Mouse (Mus musculus) embryonic facial prominence, embryonic 12.5 days (tissue): ENCODE measurements around the gene Cenpo. TPM values are rescaled to one million over a fixed set of nuclear protein-coding genes. Genes with fewer than 3 reads are reported as not detected.

ENCODE experiments used
- ATAC-seq: fragments of 200-750 bp; cut with Nextera tagmentation; 2 replicates; pipeline ENCODE4 v1.8.0; 2017; ENCODE audit not compliant: insufficient number of reproducible peaks, insufficient read depth, low FRiP score, low TSS enrichment
- H3K27ac ChIP-seq: fragments of 300-500 bp; sonication (generic); 2 replicates; pipeline ENCODE4 v1.5.1; 2016; ENCODE audit warnings: mild to moderate bottlenecking
- H3K27me3 ChIP-seq: fragments of 300-500 bp; sonication (generic); 2 replicates; pipeline ENCODE4 v1.6.1; 2016; ENCODE audit warnings: mild to moderate bottlenecking, moderate library complexity
- H3K36me3 ChIP-seq: fragments of 300-500 bp; sonication (generic); 2 replicates; pipeline ENCODE4 v1.6.1; 2016; ENCODE audit warnings: mild to moderate bottlenecking
- H3K4me1 ChIP-seq: fragments of 300-500 bp; sonication (generic); 2 replicates; pipeline ENCODE4 v1.6.1; 2016
- H3K4me2 ChIP-seq: fragments of 300-500 bp; sonication (generic); replicated peaks from 2 replicates; pipeline ENCODE4 v1.6.1; 2016; ENCODE audit warnings: mild to moderate bottlenecking, moderate library complexity
- H3K4me3 ChIP-seq: fragments of 300-500 bp; sonication (generic); 2 replicates; pipeline ENCODE4 v1.5.1; 2016; ENCODE audit warnings: mild to moderate bottlenecking
- H3K9ac ChIP-seq: fragments of 300-500 bp; sonication (generic); 2 replicates; pipeline ENCODE4 v1.6.1; 2016; ENCODE audit warnings: mild to moderate bottlenecking, moderate library complexity
- H3K9me3 ChIP-seq: fragments of 300-500 bp; sonication (generic); 2 replicates; pipeline ENCODE4 v1.6.1; 2016; ENCODE audit warnings: mild to moderate bottlenecking, moderate library complexity
- WGBS: fragments of 180-500 bp; shearing (Covaris S2); methylation state at CpG from one replicate; pipeline ENCODE4 v1.1.7; 2016; 5-methylcytosine and 5-hydroxymethylcytosine counted together
- polyA plus RNA-seq: library from polyadenylated mRNA; unstranded; fragments of >200 nt; fragmentation: Nextera tagmentation; extraction: Ambion mirVana; gene quantifications from 2 replicates; pipeline ENCODE4 v1.2.1, GENCODE M21; 2016

Cenpo gene
- polyA plus RNA-seq, 1 experiment from 2014 or later = 17.1 TPM

GRCm38 (mm10) chr12:4232777-4233176 lies 1.3 kb downstream of the Cenpo start:
- ATAC-seq = no peak
- peak overlapping the region; percentile 72 for H3K4me2 ChIP-seq
- H3K9me3 ChIP-seq = no peaks in the 10 kb centered on the region
- H3K27ac ChIP-seq = no peak overlapping the region
- peak overlapping the region; percentile 58; the same call in 1 of the 2 replicates for H3K9ac ChIP-seq
- 41% methylated on average over 4 of the region's 4 CpGs for WGBS
- peaks cover 10% of the 10 kb centered on the region for H3K4me1 ChIP-seq
- H3K27me3 ChIP-seq = no peaks in the 10 kb centered on the region
- H3K36me3 ChIP-seq = peaks cover 15% of the 10 kb centered on the region; the same call in 1 of the 2 replicates
- H3K4me3 ChIP-seq = peak overlapping the region; percentile 79

DNA sequence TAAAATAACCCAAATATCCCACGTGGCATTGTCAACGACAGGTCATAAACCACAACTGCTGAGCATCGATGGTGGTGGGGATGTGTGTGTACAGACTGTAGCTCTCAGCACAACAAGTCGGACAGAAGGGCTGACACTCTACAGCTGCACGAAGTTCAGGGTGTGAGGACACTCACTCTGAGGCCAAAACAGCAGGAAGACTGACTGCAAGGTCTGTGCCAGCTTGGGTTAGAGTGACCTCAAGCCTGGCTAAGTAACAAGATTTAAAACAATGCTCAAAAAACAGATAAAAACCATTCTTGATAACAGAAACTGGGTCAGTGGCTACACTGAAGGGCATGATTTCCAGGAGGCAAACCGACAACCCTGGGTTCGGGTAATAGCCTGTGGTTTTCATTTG lies 3.9 kb downstream of the Cenpo start:
- H3K4me3 ChIP-seq = no peak overlapping the region
- H3K36me3 ChIP-seq = peaks cover 34% of the 10 kb centered on the region
- WGBS = 91% methylated on average over 7 of the region's 7 CpGs
- no peaks in the 10 kb centered on the region for H3K27me3 ChIP-seq
- no peak overlapping the region for H3K27ac ChIP-seq
- H3K4me1 ChIP-seq = peaks cover 10% of the 10 kb centered on the region
- H3K9ac ChIP-seq = no peak overlapping the region
- ATAC-seq = no peak
- H3K9me3 ChIP-seq = no peaks in the 10 kb centered on the region
- H3K4me2 ChIP-seq = no peak overlapping the region

DNA sequence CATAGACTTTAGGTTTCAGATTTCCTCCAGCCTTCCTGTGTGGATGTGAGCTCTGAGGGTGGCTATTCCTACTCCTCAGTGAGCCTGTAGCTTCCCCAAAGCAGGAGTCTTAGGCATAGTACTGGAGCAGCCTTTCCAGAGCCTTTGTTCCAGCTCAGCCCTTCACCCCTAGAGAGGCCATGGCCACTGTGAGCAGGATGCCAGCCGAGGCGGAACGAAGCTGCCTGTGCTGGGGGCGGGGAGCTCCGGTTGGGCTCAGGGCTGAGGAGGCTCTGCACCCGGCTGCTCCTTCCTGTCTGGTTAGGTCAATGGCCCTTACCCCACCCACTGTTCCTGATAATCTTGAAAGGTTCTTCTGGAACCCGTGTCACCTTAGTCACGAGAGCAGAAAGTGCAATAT lies 21.2 kb downstream of the Cenpo start:
- Histone ChIP-seq H3K27me3 (no peaks in the 10 kb centered on the region), H3K9me3 (no peaks in the 10 kb centered on the region), H3K27ac (peak overlapping the region; percentile 56), H3K4me2 (no peak overlapping the region), H3K4me3 (no peak overlapping the region), H3K36me3 (peaks cover 82% of the 10 kb centered on the region), H3K4me1 (peaks cover 6% of the 10 kb centered on the region; the same call in 1 of the 2 replicates), H3K9ac (no peak overlapping the region)
- WGBS = 54% methylated on average over 8 of the region's 8 CpGs
- no peak; the same call in 1 of the 2 replicates for ATAC-seq

GRCm38 (mm10) chr12:4211174-4211573 lies 22.9 kb downstream of the Cenpo start:
- H3K27ac ChIP-seq = no peak overlapping the region
- WGBS = 87% methylated on average over 9 of the region's 9 CpGs
- H3K9ac ChIP-seq = no peak overlapping the region
- H3K4me2 ChIP-seq = no peak overlapping the region
- H3K36me3 ChIP-seq = peaks cover 77% of the 10 kb centered on the region
- H3K4me1 ChIP-seq = peaks cover 6% of the 10 kb centered on the region; the same call in 1 of the 2 replicates
- H3K9me3 ChIP-seq = no peaks in the 10 kb centered on the region
- no peaks in the 10 kb centered on the region for H3K27me3 ChIP-seq
- ATAC-seq = no peak
- H3K4me3 ChIP-seq = no peak overlapping the region

DNA sequence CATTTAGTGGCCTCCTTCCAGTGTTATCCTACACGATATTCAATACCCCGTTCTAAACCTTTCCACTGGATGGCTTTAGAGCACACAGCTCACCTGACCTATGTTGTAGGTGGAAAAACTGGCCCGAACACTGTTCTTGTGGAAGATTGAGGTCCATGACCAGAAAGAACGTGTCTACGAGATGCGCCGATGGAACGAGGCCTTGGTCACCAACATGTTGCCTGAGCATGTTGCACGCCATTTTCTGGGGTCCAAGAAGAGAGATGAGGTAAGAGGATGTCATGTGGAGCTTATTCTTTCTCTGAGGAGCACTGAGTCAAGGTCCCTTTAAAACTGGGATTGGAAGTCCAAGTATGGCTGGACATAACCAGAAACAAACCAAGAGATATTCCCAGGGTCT lies 24.9 kb downstream of the Cenpo start:
- Histone ChIP-seq H3K36me3 (peaks cover 75% of the 10 kb centered on the region), H3K27ac (no peak overlapping the region), H3K4me2 (no peak overlapping the region), H3K4me1 (peaks cover 6% of the 10 kb centered on the region; the same call in 1 of the 2 replicates), H3K9me3 (no peaks in the 10 kb centered on the region), H3K9ac (no peak overlapping the region), H3K4me3 (no peak overlapping the region), H3K27me3 (no peaks in the 10 kb centered on the region)
- ATAC-seq = no peak
- WGBS = 94% methylated on average over 9 of the region's 9 CpGs

GRCm38 (mm10) chr12:4208405-4209133 lies 25.5 kb downstream of the Cenpo start:
- Histone ChIP-seq H3K4me3 (no peak overlapping the region), H3K27me3 (no peaks in the 10 kb centered on the region), H3K36me3 (peaks cover 73% of the 10 kb centered on the region), H3K4me2 (no peak overlapping the region), H3K27ac (no peak overlapping the region), H3K9ac (no peak overlapping the region), H3K4me1 (peaks cover 6% of the 10 kb centered on the region; the same call in 1 of the 2 replicates), H3K9me3 (no peaks in the 10 kb centered on the region)
- no peak for ATAC-seq
- 82% methylated on average over 15 of the region's 15 CpGs for WGBS

DNA sequence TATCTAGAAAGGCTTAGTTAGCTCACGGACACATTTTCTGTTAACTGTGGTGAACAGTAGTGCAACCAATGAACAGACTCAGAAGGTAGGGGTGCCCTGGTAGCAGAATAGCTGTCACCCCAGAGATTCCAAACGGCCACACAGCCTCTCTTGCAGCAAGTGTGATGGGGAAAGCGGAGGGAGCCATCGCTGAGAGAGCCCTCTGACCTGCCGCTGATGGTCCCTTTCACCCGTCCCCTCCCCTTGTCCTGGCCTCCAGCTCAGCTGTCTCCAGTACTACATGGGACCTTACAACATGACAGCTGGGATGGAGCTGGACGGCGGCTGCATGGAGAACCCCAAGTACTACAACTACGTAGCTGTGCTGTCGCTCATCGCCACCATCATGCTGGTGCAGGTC lies 28.0 kb downstream of the Cenpo start:
- Histone ChIP-seq H3K27ac (no peak overlapping the region), H3K4me2 (no peak overlapping the region), H3K4me1 (no peaks in the 10 kb centered on the region), H3K27me3 (no peaks in the 10 kb centered on the region), H3K9ac (no peak overlapping the region), H3K9me3 (no peaks in the 10 kb centered on the region), H3K36me3 (peaks cover 69% of the 10 kb centered on the region), H3K4me3 (no peak overlapping the region)
- 93% methylated on average over 11 of the region's 11 CpGs for WGBS
- ATAC-seq = no peak

DNA sequence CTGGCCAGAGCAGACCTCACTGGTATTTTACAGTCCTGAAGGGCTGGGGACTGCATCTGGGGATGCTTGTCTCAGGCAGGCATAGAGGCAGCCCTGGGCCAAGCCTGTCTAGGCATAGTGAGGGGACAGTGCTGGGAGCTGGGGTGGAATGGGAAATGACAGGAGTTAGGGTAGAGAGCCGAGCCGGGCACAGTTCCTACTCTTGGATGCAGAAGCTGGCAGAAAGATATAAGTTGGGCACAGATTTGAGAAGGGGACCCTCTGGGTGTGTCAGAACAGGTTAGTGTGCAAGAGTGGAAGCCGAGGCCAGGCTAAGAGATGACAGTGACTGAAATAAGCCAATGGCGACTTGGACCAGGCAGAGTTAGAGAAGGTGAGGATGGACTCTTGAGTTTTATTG lies 31.9 kb downstream of the Cenpo start:
- WGBS = 86% methylated on average over 4 of the region's 4 CpGs
- H3K4me1 ChIP-seq = no peaks in the 10 kb centered on the region

DNA sequence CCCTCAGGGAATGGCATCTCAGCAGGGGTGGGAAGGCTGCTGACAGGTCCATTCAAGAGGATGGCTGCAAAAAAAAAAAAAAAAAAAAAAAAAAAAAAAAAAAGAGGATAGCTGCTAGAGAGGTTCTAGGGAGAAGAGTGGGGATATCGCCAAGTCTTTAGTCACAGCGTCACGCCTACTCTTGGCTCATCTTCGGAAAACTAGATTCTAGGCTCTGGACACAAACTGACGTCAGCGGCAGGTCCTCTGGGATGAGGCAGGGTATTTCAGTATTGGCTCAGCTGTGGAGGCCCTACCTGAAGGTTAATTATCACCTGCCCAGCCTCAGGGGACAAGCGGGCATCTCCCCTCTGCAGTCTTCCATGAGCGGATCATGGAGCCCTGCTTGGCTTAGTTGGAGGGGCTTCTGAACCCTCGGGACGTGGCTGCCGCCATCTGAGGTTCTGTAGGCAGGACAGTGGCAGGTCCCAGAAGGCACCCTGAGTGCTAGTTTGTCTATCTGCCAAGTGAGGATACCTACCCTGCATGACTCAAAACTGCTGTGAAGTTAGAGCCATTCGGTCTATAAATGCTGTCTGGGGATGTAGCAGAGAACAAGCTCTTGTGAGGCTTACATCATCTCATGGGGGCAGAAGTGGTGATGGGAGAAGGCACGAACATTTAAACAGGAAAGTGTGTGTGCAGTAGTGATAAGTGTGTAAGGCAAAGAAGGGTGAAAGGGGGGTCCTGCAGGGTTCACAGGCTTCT lies 32.5 kb downstream of the Cenpo start:
- H3K27me3 ChIP-seq = no peaks in the 10 kb centered on the region
- no peaks in the 10 kb centered on the region for H3K9me3 ChIP-seq
- no peak overlapping the region for H3K4me2 ChIP-seq
- H3K36me3 ChIP-seq = peaks cover 65% of the 10 kb centered on the region
- H3K9ac ChIP-seq = no peak overlapping the region
- no peak overlapping the region for H3K27ac ChIP-seq
- 87% methylated on average over 13 of the region's 13 CpGs for WGBS
- ATAC-seq = no peak
- no peak overlapping the region for H3K4me3 ChIP-seq
- no peaks in the 10 kb centered on the region for H3K4me1 ChIP-seq

More for the DNA sequence above, 31.9 kb downstream of the Cenpo start:
- no peak overlapping the region for H3K27ac ChIP-seq
- H3K27me3 ChIP-seq = no peaks in the 10 kb centered on the region
- H3K9ac ChIP-seq = no peak overlapping the region
- peaks cover 68% of the 10 kb centered on the region for H3K36me3 ChIP-seq
- no peak overlapping the region for H3K4me2 ChIP-seq
- no peak overlapping the region for H3K4me3 ChIP-seq
- ATAC-seq = no peak
- no peaks in the 10 kb centered on the region for H3K9me3 ChIP-seq

DNA sequence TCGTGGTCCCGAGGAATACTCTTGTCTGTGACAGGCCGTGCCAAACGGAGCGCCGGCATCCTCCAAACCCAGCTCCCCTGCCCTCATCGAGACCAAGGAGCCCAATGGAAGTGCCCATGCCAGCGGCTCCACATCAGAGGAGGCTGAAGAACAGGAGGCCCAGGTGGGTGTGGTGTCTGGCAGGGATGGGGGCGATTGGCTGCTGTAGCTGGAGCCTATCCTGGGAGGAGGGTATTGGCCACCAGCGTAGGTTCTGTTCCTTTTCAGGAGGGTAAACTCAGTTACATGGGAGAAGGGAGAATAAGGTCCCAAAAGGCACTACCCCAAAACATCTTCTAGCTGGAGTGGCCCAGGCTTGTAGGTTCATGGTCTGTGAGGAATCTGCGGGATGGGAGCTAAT lies 34.8 kb downstream of the Cenpo start:
- Histone ChIP-seq H3K4me1 (no peaks in the 10 kb centered on the region), H3K4me3 (no peak overlapping the region), H3K9me3 (no peaks in the 10 kb centered on the region), H3K27ac (no peak overlapping the region), H3K27me3 (no peaks in the 10 kb centered on the region), H3K4me2 (no peak overlapping the region), H3K9ac (no peak overlapping the region), H3K36me3 (peaks cover 43% of the 10 kb centered on the region; the same call in 1 of the 2 replicates)
- 96% methylated on average over 11 of the region's 11 CpGs for WGBS
- no peak for ATAC-seq

GRCm38 (mm10) chr12:4198702-4199101 lies 35.4 kb downstream of the Cenpo start:
- Histone ChIP-seq H3K4me1 (0 out of 2 replicates have a peak, but pooled peaks cover 1% of the 10 kb centered on the region), H3K36me3 (peaks cover 41% of the 10 kb centered on the region; the same call in 1 of the 2 replicates), H3K4me3 (no peak overlapping the region), H3K27me3 (no peaks in the 10 kb centered on the region), H3K9me3 (no peaks in the 10 kb centered on the region), H3K4me2 (no peak overlapping the region), H3K27ac (no peak overlapping the region), H3K9ac (no peak overlapping the region)
- WGBS = 92% methylated on average over 4 of the region's 4 CpGs
- no peak for ATAC-seq

- no peaks in the 10 kb centered on the region for H3K27me3 ChIP-seq
- no peak overlapping the region for H3K4me2 ChIP-seq
- 93% methylated on average over 14 of the region's 14 CpGs for WGBS
- peaks cover 20% of the 10 kb centered on the region for H3K4me1 ChIP-seq
- H3K27ac ChIP-seq = no peak overlapping the region
- H3K9ac ChIP-seq = no peak overlapping the region
- no peak overlapping the region for H3K4me3 ChIP-seq
- H3K36me3 ChIP-seq = peaks cover 17% of the 10 kb centered on the region; the same call in 1 of the 2 replicates
- ATAC-seq = no peak
- no peaks in the 10 kb centered on the region for H3K9me3 ChIP-seq
Measured at GRCm38 (mm10) chr12:4194643-4195042, 39.5 kb downstream of the Cenpo start.
